Mouse (Mus musculus): Measurements from ENCODE around the gene Rpl9-ps6. TPM values are rescaled to one million over a fixed set of nuclear protein-coding genes. Genes with fewer than 3 reads are reported as not detected.

Rpl9-ps6 gene
- 10 to 100 TPM; 28.5 to 47.2 TPM for total RNA-seq (2021)
- long read RNA-seq, experiment 1, transcript Rpl9-ps6-201 (1 exons, 714 nt) = major isoform, 21 of 21 reads
- long read RNA-seq, experiment 1, partial matches to known transcripts = 0 of 21 reads
- long read RNA-seq, experiment 1, other reads (novel, unspliced or antisense) = 0 of 21 reads
- long read RNA-seq, experiment 2, transcript Rpl9-ps6-201 (1 exons, 714 nt) = major isoform, 30 of 30 reads
- long read RNA-seq, experiment 2, partial matches to known transcripts = 0 of 30 reads
- long read RNA-seq, experiment 2, other reads (novel, unspliced or antisense) = 0 of 30 reads

GRCm38 (mm10) chr19:32466478-32466877 is at the start of gene Rpl9-ps6:
Rpl9-ps6 (minus strand) TSS chr19:32466578.
- no peak for DNase-seq

DNA sequence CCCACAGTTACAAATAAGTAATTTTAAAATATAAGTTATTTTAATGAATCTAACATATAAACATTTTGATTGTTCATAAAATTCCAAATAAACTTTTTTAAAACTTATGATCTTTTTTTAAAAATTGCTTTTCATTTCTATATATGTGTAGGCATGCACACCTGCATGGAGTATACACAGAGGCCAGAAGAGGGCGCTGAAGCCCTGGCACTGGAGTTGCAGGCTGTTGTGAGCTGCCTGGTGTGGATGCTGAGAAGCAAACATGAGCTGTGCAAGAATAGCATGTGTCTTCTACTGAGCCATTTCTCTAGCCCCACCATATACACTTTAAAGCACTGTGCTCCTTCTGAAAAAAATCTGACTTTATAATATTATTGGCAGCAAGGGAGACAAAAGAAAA is 46.1 kb upstream of the Rpl9-ps6 start:
- DNase-seq = no peak

GRCm38 (mm10) chr19:32510962-32511361 is 44.6 kb upstream of the Rpl9-ps6 start:
- peak in 1 of 2 experiments; percentile 21 for DNase-seq

DNA sequence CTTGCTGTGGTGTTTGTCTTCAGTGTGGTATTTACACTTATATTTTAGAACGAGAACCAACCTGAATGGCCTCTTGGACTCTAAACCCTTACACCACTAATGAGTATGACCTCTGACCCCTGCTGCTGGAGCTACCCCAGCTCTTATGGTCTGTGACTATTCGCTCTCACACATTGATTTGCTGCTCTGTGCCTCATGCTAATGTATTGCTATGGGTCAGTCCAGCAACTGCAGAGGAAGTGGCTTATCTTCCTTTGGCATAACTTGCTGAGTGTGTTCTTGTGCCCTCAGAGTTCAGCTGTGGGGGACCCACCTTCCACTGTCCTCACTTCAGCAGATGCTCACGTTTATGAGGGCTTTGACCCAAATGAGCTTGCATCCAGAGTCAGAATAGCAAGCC is 43.9 kb upstream of the Rpl9-ps6 start:
- DNase-seq = no peak

DNA sequence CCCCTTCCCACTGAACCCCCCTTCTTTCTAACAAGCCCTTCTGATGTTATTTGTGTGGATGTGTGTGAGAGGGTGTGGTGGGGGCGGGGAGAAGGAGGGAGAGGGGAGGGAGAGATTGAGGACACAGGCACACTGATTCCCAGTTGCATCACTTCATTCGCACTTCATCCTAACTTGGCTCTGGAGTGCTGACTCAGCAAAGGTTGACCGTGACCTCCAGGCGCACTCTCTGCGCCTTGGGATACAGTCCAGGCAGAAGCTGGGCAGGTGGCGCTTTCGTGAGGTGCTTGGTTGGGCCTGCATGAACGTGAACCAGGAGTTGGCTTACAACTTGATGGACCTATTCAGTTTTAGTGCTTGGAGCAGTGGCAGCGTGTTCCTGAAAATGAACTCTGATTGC is 41.1 kb upstream of the Rpl9-ps6 start:
- no peak for DNase-seq

DNA sequence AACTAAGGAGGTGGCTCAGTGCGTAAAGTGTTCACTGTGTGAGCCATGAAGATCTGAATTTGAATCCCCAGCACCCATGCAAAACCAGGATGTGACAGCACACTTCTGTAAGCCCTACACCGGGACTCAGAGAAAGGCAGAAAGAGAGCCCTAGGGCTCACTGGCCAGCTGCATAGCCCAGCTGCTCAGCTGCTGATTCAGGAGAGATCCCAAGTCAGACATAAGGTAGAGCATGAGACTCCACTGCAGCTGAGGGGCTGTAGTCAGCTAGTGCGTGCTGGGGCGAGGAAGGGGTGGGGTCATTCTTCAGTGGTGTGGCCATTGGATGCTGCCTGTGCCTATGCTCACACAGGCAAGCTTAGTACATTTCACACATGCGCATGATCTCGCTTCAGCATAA is 40.7 kb upstream of the Rpl9-ps6 start:
- DNase-seq = no peak

DNA sequence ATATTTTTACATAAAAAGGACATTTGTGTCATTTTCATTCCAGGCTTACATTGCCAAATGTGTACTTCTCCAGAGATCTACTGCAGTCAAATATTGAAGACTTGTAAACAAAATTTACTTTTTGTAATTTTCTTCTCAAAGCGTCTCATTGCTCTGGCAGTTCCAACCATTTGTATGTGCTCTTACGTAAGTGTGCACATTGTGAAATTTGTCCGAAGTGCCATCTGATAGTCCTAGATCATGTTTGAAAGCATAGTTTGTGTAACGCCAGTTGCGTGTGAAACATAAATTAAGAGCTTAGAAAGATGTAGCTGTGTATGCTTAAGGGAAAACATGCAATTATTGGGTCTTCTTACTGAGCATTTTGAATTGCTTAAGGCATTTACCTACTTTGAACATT is 40.1 kb upstream of the Rpl9-ps6 start:
- DNase-seq = no peak

GRCm38 (mm10) chr19:32506081-32506480 is 39.7 kb upstream of the Rpl9-ps6 start:
- DNase-seq = no peak

DNA sequence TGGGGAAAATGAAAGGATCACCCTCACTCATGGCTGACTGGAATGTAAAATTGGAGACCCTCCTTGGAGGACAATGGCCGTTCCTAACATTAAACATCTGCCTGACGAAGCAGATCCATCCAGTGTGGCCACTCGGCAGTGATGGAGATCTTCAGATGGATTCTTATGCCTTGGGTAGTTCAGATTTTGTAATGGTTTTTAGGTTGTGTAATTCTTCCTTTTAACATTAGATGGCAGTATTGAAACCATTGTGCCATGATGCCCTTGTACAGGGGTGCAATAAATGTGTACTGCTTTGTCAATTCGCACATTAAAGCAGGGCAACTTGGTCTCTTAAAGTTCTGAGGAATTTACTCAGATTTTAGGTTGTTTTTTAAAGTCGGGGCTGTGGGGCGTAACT is 35.0 kb upstream of the Rpl9-ps6 start:
- DNase-seq = peak in 1 of 2 experiments; percentile 45

- DNase-seq = no peak
These were observed 31.6 kb upstream of the Rpl9-ps6 start for GRCm38 (mm10) chr19:32498002-32498401.

DNA sequence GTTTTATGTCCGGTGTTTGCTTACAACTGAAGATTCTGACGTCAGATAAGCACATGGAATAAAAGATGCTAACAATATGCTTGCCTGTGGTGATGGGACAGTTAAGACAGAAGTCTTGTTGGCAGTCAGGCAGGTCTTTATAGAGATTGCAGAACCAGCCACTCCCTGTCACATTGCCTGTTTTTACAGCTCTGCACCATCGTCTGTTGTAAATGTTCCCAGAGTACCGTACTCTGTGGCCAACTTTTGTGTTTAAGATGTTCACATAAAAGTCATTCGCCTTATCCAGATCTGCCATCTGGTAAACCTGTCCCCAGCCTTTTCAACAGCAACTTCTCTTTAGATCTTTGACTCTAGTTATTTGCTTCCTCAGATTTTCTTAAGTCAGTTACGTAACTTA is 31.0 kb upstream of the Rpl9-ps6 start:
- DNase-seq = no peak

DNA sequence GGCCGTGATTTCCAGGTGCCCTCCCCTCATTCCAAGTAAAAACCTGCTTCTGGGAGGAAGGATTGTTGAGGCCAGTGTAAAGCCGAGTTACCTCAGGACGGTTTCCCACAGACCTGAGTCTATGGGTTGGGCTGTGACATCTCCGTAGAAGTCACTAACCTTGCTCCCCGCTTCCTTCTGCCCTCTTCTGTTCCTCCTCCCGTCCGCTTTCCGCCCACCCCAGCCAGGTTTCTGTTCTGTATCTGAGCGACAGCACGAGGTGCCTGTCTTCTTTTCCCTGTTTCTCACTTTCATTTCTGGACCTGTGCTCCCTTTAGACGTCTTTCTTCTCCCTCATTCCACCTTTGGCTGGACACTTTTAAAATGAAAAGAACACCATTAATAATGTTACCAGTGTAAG is 28.7 kb upstream of the Rpl9-ps6 start:
- DNase-seq = no peak

GRCm38 (mm10) chr19:32494611-32495010 is 28.2 kb upstream of the Rpl9-ps6 start:
- DNase-seq = no peak

DNA sequence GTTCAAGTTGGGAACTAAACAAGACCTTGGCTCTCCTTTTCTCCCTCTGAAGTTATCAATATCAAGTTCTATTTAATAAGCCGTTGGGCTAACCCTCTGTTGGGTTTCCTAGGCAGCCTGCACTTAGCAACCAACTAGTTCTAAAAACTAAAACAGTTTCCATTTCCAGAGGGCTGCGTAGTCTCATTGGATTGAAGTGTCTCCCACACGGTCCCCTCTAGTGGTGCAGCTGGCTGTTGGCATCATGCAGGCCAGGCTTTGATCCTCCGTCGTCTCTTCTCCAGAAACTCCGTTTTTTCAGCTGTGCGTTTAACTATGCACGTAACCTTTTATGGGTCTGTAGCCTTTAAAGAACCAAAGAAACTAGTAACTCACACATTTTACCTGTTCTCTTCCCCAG is 27.1 kb upstream of the Rpl9-ps6 start:
- DNase-seq = no peak

DNA sequence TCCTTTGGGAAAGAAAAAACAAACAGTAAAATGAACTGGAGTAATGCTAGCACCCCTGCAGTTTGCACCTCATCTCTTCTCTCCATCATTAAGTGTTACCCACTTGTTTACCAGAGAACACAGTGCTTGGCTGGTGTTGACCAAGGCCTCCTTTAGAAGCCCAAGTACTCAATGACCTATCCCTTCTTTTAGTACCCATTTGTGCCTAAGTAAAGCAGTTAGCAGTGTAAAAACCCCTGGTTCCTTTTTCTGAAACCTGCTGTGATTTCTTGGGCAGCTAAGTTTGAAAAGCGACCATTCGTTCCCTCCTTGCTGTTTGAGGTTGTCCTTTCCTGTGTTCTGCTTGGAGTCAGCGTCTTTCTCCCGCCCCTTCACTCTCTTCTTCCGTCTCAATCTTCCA is 26.6 kb upstream of the Rpl9-ps6 start:
- no peak for DNase-seq

GRCm38 (mm10) chr19:32492339-32492738 is 26.0 kb upstream of the Rpl9-ps6 start:
- DNase-seq = no peak

GRCm38 (mm10) chr19:32490976-32491375 is 24.6 kb upstream of the Rpl9-ps6 start:
- no peak for DNase-seq

DNA sequence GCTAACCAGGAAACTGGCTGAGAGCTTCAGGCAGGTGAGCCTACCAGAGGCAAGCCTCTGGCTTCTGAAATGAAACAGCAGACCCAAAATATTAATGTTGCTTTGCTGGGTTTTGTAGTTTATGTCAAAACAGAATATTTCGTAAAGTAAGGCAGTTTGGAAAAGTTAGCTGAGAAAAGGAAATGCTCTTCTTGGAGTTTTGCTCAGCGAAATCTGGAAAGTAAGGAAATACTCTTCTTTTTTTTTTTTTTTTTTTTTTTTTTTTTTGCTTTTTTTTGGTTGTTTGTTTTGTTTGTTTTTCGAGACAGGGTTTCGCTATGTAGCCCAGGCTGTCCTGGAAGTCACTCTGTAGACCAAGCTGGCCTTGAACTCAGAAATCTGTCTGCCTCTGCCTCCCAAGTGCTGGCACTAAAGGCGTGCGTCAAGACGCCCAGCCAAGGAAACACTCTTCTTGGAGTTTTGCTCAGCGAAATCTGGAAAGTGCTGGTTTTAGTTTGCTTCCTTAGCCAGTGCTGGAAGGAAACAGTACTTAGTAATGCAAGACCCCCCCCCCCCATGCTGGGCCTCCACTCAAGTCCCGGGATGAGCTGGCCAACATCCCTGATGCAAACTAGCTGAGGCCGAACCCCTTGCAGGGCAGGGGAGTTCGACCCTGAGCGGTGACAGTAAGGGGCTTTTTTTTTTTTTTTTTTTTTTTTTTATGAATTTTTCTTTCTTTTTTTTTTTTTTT is 23.0 kb upstream of the Rpl9-ps6 start:
- no peak for DNase-seq

GRCm38 (mm10) chr19:32487595-32488255 is 21.3 kb upstream of the Rpl9-ps6 start:
- DNase-seq = no peak

DNA sequence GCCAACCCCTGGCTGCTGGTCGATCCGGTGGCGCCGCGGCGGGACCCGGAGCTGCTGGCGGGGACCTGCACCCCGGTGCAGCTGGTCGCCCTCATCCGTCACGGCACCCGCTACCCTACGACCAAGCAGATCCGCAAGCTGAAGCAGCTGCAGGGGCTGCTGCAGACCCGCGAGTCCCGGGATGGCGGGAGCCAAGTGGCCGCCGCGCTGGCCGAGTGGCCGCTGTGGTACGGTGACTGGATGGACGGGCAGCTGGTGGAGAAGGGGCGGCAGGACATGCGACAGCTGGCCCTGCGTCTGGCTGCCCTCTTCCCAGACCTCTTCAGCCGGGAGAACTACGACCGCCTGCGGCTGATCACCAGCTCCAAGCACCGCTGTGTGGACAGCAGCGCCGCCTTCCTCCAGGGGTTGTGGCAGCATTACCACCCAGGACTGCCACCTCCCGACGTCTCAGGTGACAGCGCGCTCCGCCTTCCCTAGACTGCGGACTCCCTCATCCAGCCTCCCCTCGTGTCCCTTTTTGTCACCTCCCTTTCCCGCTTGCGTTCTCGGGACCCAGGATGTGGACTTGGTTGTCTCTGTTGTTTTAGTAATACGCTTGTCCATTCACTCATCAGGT is 19.8 kb upstream of the Rpl9-ps6 start:
- peak; percentile 75 to 76 for DNase-seq

DNA sequence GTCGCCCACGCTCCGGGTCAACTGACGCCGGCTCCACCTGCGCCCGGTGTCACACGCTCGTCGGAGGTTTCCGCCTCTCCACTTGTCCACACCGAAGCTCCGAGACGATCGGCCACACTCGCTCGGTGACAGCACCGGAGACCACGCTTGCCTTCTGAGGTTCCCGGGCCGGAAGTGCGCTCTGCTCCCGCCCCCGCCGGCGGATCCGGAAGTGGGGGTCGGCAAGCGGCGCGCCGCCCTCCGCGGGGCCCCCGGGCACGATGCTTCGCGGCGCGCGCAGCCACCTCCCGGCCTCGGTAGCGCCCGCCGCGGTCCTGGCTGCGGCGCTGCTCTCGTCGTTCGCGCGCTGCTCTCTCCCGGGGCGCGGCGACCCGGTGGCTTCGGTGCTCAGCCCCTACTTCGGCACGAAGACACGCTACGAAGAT is 19.3 kb upstream of the Rpl9-ps6 start, which contains the start of gene Minpp1:
Minpp1 (plus strand) TSS at position 89 of the 425 bp plus-strand sequence.
- DNase-seq = peak; percentile 87

GRCm38 (mm10) chr19:32484941-32485660 is 18.7 kb upstream of the Rpl9-ps6 start:
- no peak for DNase-seq

All from heart, adult 18-20 months (tissue).